Comparison of ENCODE assay signal across 8 mouse cellular contexts in genomic region chr4:155222552-155222840, GRCm38 (mm10). TPM values are rescaled to one million over a fixed set of nuclear protein-coding genes. Genes with fewer than 3 reads are reported as not detected.
DNase-seq lines count a peak whose midpoint lies in the region; ATAC-seq and TF ChIP-seq lines count a peak whose summit lies in the region.

Ski (minus strand) TSS chr4:155222592.

- H3K4me2 ChIP-seq in lung, postnatal 0 days (replicated peaks; ENCODE audit: low read depth, low read length): peak within 1 kb of the TSS; percentile 83
- peak within 1 kb of the TSS; percentile 76 for H3K4me2 ChIP-seq in limb, embryonic 15.5 days
- H3K4me2 ChIP-seq in stomach, postnatal 0 days (replicated peaks; ENCODE audit: low read depth): peak within 1 kb of the TSS; percentile 95

- WGBS in lung, postnatal 0 days: 2% methylated on average over 26 of the region's 63 CpGs
- under 1% methylated on average over 24 of the region's 63 CpGs for WGBS in limb, embryonic 15.5 days
- 0% methylated on average over 1 of the region's 63 CpGs for WGBS in stomach, postnatal 0 days

- H3K36me3 ChIP-seq in lung, postnatal 0 days (ENCODE audit: insufficient read depth, low read length): no peaks in the 10 kb centered on the region
- 0 out of 2 replicates have a peak, but pooled peaks cover 7% of the 10 kb centered on the region for H3K36me3 ChIP-seq in limb, embryonic 15.5 days
- no peaks in the 10 kb centered on the region for H3K36me3 ChIP-seq in stomach, postnatal 0 days (ENCODE audit: control insufficient read depth, insufficient read depth, low read length)

- peak within 1 kb of the TSS; percentile 97 for H3K27ac ChIP-seq in lung, postnatal 0 days (ENCODE audit: low read length)
- peak within 1 kb of the TSS; percentile 94 for H3K27ac ChIP-seq in embryonic fibroblast, embryonic 13.5 days (ENCODE audit: insufficient read depth, low read length)
- H3K27ac ChIP-seq in limb, embryonic 15.5 days: peak within 1 kb of the TSS; percentile 95
- peak within 1 kb of the TSS; percentile 97 for H3K27ac ChIP-seq in stomach, postnatal 0 days (replicated peaks)

- no peaks in the 10 kb centered on the region for H3K9me3 ChIP-seq in lung, postnatal 0 days (ENCODE audit: low read length)
- no peaks in the 10 kb centered on the region for H3K9me3 ChIP-seq in limb, embryonic 15.5 days
- no peaks in the 10 kb centered on the region for H3K9me3 ChIP-seq in stomach, postnatal 0 days (ENCODE audit: control insufficient read depth, low read length)

- no peak for TF ChIP-seq CTCF in lung, postnatal 0 days (IDR thresholded peaks at IDR 0.05)
- TF ChIP-seq CTCF in embryonic fibroblast, embryonic 13.5 days (IDR thresholded peaks at IDR 0.05; ENCODE audit: borderline replicate concordance, insufficient read depth, low read length): no peak
- no peak for TF ChIP-seq CTCF in stomach, postnatal 0 days (IDR thresholded peaks at IDR 0.05; ENCODE audit: low read depth)

- no peak for TF ChIP-seq POLR2A in embryonic fibroblast, embryonic 13.5 days (IDR thresholded peaks at IDR 0.05; ENCODE audit: low read depth, low read length)

- no peak for ATAC-seq in lung, postnatal 0 days
- ATAC-seq in limb, embryonic 15.5 days (ENCODE audit: insufficient number of reproducible peaks, low FRiP score, low TSS enrichment, low read depth): no peak
- no peak for ATAC-seq in stomach, postnatal 0 days (ENCODE audit: low FRiP score, low TSS enrichment)

- H3K4me1 ChIP-seq in lung, postnatal 0 days (ENCODE audit: insufficient read depth, low read depth, low read length): peaks cover 29% of the 10 kb centered on the region
- H3K4me1 ChIP-seq in embryonic fibroblast, embryonic 13.5 days (ENCODE audit: control insufficient read depth, insufficient read depth, low read length): peaks cover 7% of the 10 kb centered on the region; the same call in 1 of the 2 replicates
- peaks cover 37% of the 10 kb centered on the region for H3K4me1 ChIP-seq in limb, embryonic 15.5 days
- H3K4me1 ChIP-seq in stomach, postnatal 0 days (replicated peaks; ENCODE audit: control insufficient read depth, insufficient read depth): peaks cover 22% of the 10 kb centered on the region

- DNase-seq in lung, postnatal 0 days (ENCODE audit: low spot score): no peak
- DNase-seq in lung, postnatal 10 days: no peak
- DNase-seq in heart, postnatal 4 days: no peak
- DNase-seq in stomach, postnatal 0 days (ENCODE audit: low spot score): no peak
- no peak for DNase-seq in thymus, postnatal 0 days (ENCODE audit: low spot score)
- no peak for DNase-seq in spleen, postnatal 10 days (ENCODE audit: low spot score in 2 of 2)

- H3K4me3 ChIP-seq in lung, postnatal 0 days (ENCODE audit: low read depth, low read length): peak within 1 kb of the TSS; percentile 92
- H3K4me3 ChIP-seq in embryonic fibroblast, embryonic 13.5 days (ENCODE audit: insufficient read depth, low read length): peak within 1 kb of the TSS; percentile 97
- peak within 1 kb of the TSS; percentile 90 for H3K4me3 ChIP-seq in limb, embryonic 15.5 days
- H3K4me3 ChIP-seq in stomach, postnatal 0 days (ENCODE audit: low read depth, low read length): peak within 1 kb of the TSS; percentile 83

- peak within 1 kb of the TSS; percentile 84 for H3K9ac ChIP-seq in lung, postnatal 0 days (replicated peaks; ENCODE audit: low read depth)
- peak within 1 kb of the TSS; percentile 98 for H3K9ac ChIP-seq in limb, embryonic 15.5 days
- H3K9ac ChIP-seq in stomach, postnatal 0 days (ENCODE audit: low read length): peak within 1 kb of the TSS; percentile 96

- TF ChIP-seq EP300 in lung, postnatal 0 days (IDR thresholded peaks at IDR 0.05): no peak
- no peak for TF ChIP-seq EP300 in stomach, postnatal 0 days (optimal IDR thresholded peaks at IDR 0.05)

- H3K27me3 ChIP-seq in lung, postnatal 0 days (replicated peaks; ENCODE audit: insufficient read depth, low read length): no peaks in the 10 kb centered on the region
- H3K27me3 ChIP-seq in limb, embryonic 15.5 days: no peaks in the 10 kb centered on the region
- H3K27me3 ChIP-seq in stomach, postnatal 0 days (ENCODE audit: control insufficient read depth, insufficient read depth, low read length): no peaks in the 10 kb centered on the region

RNA-seq across cellular contexts. Expression of gene Ski, which starts in this region (rescaled TPM):
- polyA plus RNA-seq in lung, postnatal 0 days (2015; fragmentation: Nextera tagmentation; extraction: Ambion mirVana): 22.6 and 23.2 TPM in 2 replicates
- polyA plus RNA-seq in embryonic fibroblast, embryonic 13.5 days (2011; ENCODE audit: insufficient read length, low read depth, missing spikeins): 88.4 and 106 TPM in 2 replicates
- 10 to 100 TPM; 93.8 to 98.1 TPM for total RNA-seq in heart, postnatal 4 days (2021)
- 25.2 and 26.8 TPM in 2 replicates for polyA plus RNA-seq in limb, embryonic 15.5 days (2015; fragmentation: Nextera tagmentation; extraction: Ambion mirVana)
- 9.7 and 10.8 TPM in 2 replicates for polyA plus RNA-seq in stomach, postnatal 0 days (2015; fragmentation: Nextera tagmentation; extraction: Ambion mirVana)
- 8.1 and 9.3 TPM in 2 replicates for polyA plus RNA-seq in thymus, postnatal 0 days (2015; fragmentation: Nextera tagmentation; extraction: Ambion mirVana)
